Mouse (Mus musculus) 3T3-L1 (cell line): ENCODE data around the gene Bud23.

Experiments used
- DNase-seq: peaks from one replicate; pipeline ENCODE4 v3.0.0-alpha.2; 2015; ENCODE audit warnings: low read depth, low spot score

Gene Bud23

GRCm38 (mm10) chr5:135021814-135022213, 42.9 kb downstream of the Bud23 start:
- peak; percentile 68 for DNase-seq

- DNase-seq, result no peak
These were observed 48.5 kb downstream of the Bud23 start for GRCm38 (mm10) chr5:135016224-135016759.

GRCm38 (mm10) chr5:135015497-135015896, 49.3 kb downstream of the Bud23 start:
- peak; percentile 93 for DNase-seq

- DNase-seq, result peak; percentile 85
These were observed 51.9 kb downstream of the Bud23 start for GRCm38 (mm10) chr5:135012671-135013441.

- DNase-seq, result no peak
These were observed 52.7 kb downstream of the Bud23 start for GRCm38 (mm10) chr5:135011809-135012613.

GRCm38 (mm10) chr5:135010841-135011743, 53.7 kb downstream of the Bud23 start:
- no peak for DNase-seq

- DNase-seq, result no peak
These were observed 54.4 kb downstream of the Bud23 start for GRCm38 (mm10) chr5:135010320-135010709.

GRCm38 (mm10) chr5:135009590-135010319, 55.0 kb downstream of the Bud23 start:
- DNase-seq, result peak; percentile 93

GRCm38 (mm10) chr5:135008671-135009589, 55.8 kb downstream of the Bud23 start, which contains the start of gene Abhd11:
Gene Abhd11 (plus strand): TSS chr5:135009152.
- DNase-seq, result peak; percentile 100

- no peak for DNase-seq
These were observed 56.8 kb downstream of the Bud23 start for GRCm38 (mm10) chr5:135007802-135008571.
